Mouse (Mus musculus): ENCODE measurements around the gene Fndc9. TPM values are rescaled to one million over a fixed set of nuclear protein-coding genes. Genes with fewer than 3 reads are reported as not detected.

Gene Fndc9
- total and polyA plus RNA-seq, 3 experiments, result not detected

DNA sequence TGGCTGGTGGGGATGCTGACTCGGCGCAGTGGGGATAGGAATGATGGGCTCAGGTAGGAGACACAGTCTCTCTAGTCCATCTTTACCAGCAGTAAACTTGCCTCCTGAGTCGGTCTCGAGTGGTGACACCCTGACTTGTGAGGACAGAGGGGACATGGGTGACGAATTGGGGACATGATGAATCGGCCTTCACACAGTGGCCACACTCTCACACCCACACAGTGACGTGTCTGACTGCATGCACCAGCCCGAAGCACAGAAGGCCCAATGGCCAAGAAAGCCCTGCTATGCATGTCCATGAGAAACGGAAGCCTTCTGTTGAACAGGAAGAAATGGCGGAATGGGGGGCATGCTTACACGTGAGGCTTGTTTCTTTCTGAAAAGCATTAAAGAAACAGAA lies 28.0 kb downstream of the Fndc9 start:
- no peaks in the 10 kb centered on the region for H3K36me3 ChIP-seq (ENCODE audit: control insufficient read depth, insufficient read depth, low read length)
- 88% methylated on average over 11 of the region's 11 CpGs for WGBS
- DNase-seq, result no peak
- H3K27ac ChIP-seq, result no peak overlapping the region
- H3K4me3 ChIP-seq, result no peak overlapping the region
- H3K9ac ChIP-seq (ENCODE audit: low read depth, low read length), result no peak overlapping the region
- no peaks in the 10 kb centered on the region for H3K27me3 ChIP-seq (ENCODE audit: control insufficient read depth, insufficient read depth, low read length)
- intact Hi-C loops (cut with DNase I), result no loop called here
- H3K79me2 ChIP-seq (replicated peaks; ENCODE audit: control insufficient read depth, insufficient read depth, low read length), result no peaks in the 10 kb centered on the region
- H3K4me1 ChIP-seq (ENCODE audit: control insufficient read depth, insufficient read depth, low read length), result peaks cover 1% of the 10 kb centered on the region; the same call in 1 of the 2 replicates
- TF ChIP-seq CTCF (IDR thresholded peaks at IDR 0.05), result no peak
- no peak for TF ChIP-seq EP300 (IDR thresholded peaks at IDR 0.05; ENCODE audit: insufficient read depth, low read depth, low read length)
- no peak for TF ChIP-seq POLR2A (IDR thresholded peaks at IDR 0.05; ENCODE audit: insufficient read depth, low read depth, low read length)

DNA sequence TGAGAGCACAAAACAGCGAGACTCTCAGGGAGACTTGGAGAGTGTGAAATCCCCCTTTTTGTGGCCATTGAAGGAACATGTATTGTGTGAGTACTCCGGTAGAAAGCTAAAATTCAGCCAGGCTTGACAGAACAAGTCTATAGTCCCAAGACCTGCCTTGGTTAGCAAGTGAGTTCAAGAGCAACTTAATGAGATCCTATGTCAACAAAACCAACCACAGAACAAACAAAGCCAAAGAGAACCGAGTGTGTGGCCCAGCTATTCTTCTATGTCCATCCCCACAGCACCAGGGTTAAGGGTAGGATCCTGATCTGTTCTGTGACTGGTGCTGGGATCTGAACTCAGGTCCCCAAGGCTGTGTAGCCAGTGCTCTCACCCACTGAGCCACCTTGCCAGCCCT lies 29.3 kb downstream of the Fndc9 start:
- Histone ChIP-seq H3K79me2 (replicated peaks; ENCODE audit: control insufficient read depth, insufficient read depth, low read length) (no peaks in the 10 kb centered on the region), H3K4me3 (no peak overlapping the region), H3K36me3 (ENCODE audit: control insufficient read depth, insufficient read depth, low read length) (no peaks in the 10 kb centered on the region), H3K9ac (ENCODE audit: low read depth, low read length) (no peak overlapping the region), H3K27ac (no peak overlapping the region), H3K4me1 (ENCODE audit: control insufficient read depth, insufficient read depth, low read length) (peaks cover 1% of the 10 kb centered on the region; the same call in 1 of the 2 replicates), H3K27me3 (ENCODE audit: control insufficient read depth, insufficient read depth, low read length) (no peaks in the 10 kb centered on the region)
- no peak for TF ChIP-seq EP300 (IDR thresholded peaks at IDR 0.05; ENCODE audit: insufficient read depth, low read depth, low read length)
- TF ChIP-seq CTCF (IDR thresholded peaks at IDR 0.05), result no peak
- TF ChIP-seq POLR2A (IDR thresholded peaks at IDR 0.05; ENCODE audit: insufficient read depth, low read depth, low read length), result no peak
- DNase-seq, result no peak
- intact Hi-C loops (cut with DNase I), result no loop called here
- WGBS, result 78% methylated on average over 3 of the region's 3 CpGs

DNA sequence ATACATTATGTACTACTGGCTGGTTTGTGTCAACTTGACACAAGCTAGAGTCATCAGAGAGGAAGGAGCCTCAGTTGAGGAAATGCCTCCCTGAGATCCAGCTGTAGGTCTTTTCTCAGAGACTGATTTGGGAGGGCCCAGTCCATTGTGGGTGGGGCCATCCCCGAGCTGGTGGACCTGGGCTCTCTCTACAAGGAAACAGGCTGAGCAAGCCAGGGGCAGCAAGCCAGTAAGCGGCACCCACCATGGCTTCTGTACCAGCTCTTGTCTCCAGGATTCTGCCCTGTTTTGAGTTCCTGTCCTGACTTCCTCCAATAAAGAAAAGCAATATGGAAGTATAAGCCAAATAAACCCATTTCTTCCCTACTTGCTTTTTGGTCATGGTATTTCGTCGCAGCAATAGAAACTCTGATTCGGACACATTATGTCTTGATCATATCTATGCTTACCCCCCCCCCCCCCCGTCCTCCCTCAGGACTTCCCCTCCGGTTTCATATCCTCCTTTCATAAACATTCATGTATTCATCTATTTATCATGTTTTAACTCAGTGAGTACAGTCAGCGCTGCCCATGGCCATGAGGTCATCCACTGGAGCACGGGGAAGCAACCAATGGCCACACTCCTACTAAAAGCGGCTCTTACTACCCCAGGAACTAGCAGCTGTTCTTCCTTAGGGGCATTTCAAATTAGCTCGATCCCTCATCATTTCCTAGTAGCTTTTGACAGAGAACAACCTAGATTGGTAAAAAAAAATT lies 29.9 kb downstream of the Fndc9 start:
- peaks cover 1% of the 10 kb centered on the region; the same call in 1 of the 2 replicates for H3K4me1 ChIP-seq (ENCODE audit: control insufficient read depth, insufficient read depth, low read length)
- WGBS, result 64% methylated on average over 11 of the region's 11 CpGs
- intact Hi-C loops (cut with DNase I), result no loop called here
- peak in 1 of 2 experiments; percentile 17 for DNase-seq
- no peaks in the 10 kb centered on the region for H3K27me3 ChIP-seq (ENCODE audit: control insufficient read depth, insufficient read depth, low read length)
- TF ChIP-seq POLR2A (IDR thresholded peaks at IDR 0.05; ENCODE audit: insufficient read depth, low read depth, low read length) (no peak), EP300 (IDR thresholded peaks at IDR 0.05; ENCODE audit: insufficient read depth, low read depth, low read length) (no peak), CTCF (IDR thresholded peaks at IDR 0.05) (no peak)
- H3K4me3 ChIP-seq, result no peak overlapping the region
- no peak overlapping the region for H3K9ac ChIP-seq (ENCODE audit: low read depth, low read length)
- H3K79me2 ChIP-seq (replicated peaks; ENCODE audit: control insufficient read depth, insufficient read depth, low read length), result no peaks in the 10 kb centered on the region
- no peak overlapping the region for H3K27ac ChIP-seq
- H3K36me3 ChIP-seq (ENCODE audit: control insufficient read depth, insufficient read depth, low read length), result no peaks in the 10 kb centered on the region

DNA sequence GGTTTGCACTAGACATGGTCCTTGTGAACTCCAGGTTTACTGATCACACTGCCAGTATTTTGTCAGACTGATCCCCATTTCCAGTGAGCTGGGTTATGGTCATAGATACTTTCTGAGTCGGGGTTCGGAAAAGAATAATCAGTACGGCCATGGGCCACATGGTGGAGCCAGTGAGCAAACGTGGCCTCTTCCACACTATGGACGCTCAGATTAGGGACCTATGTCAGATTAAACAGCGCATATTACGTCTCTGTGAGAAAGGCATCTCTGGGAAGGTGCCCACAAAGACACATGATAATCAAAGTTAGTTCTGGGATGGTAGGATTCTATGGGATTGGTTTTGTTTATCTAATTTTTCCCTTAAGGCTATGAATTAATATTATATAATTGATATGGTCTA lies 33.7 kb downstream of the Fndc9 start:
- peak; percentile 39 to 61 for DNase-seq
- 10% methylated on average over 7 of the region's 7 CpGs for WGBS
- no peak overlapping the region for H3K27ac ChIP-seq
- no peak overlapping the region for H3K9ac ChIP-seq (ENCODE audit: low read depth, low read length)
- no peaks in the 10 kb centered on the region for H3K79me2 ChIP-seq (replicated peaks; ENCODE audit: control insufficient read depth, insufficient read depth, low read length)
- H3K36me3 ChIP-seq (ENCODE audit: control insufficient read depth, insufficient read depth, low read length), result no peaks in the 10 kb centered on the region
- intact Hi-C loops (cut with DNase I), result loop anchor here (1.0 kb wide), 1 partner anchor 162 kb away; no protein-coding TSS in a partner anchor
- 0 out of 2 replicates have a peak, but pooled peaks have one; percentile 14 for TF ChIP-seq EP300 (IDR thresholded peaks at IDR 0.05; ENCODE audit: insufficient read depth, low read depth, low read length)
- peak; percentile 84 for TF ChIP-seq CTCF (IDR thresholded peaks at IDR 0.05)
- no peak for TF ChIP-seq POLR2A (IDR thresholded peaks at IDR 0.05; ENCODE audit: insufficient read depth, low read depth, low read length)
- no peak overlapping the region for H3K4me3 ChIP-seq
- H3K4me1 ChIP-seq (ENCODE audit: control insufficient read depth, insufficient read depth, low read length), result no peaks in the 10 kb centered on the region
- no peaks in the 10 kb centered on the region for H3K27me3 ChIP-seq (ENCODE audit: control insufficient read depth, insufficient read depth, low read length)

DNA sequence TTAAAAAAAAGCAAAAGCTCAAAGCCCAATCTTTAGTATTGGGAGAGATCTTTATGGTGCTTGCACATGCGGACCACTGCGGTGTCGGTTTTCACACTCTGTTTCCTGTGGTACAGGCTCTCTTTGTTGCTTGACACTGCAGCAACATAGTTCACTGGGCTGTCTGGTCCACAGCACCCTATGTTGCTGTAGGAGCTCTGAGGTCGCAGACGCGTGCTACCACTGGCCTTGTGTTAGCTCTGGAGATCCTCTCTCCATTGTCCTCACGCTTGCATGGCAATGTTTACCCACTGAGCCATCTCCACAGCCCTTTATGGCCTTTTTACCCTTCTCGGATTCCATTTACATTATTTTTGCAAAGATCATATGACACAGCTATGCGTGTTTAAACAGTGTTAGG lies 34.1 kb downstream of the Fndc9 start:
- Histone ChIP-seq H3K4me1 (ENCODE audit: control insufficient read depth, insufficient read depth, low read length) (no peaks in the 10 kb centered on the region), H3K79me2 (replicated peaks; ENCODE audit: control insufficient read depth, insufficient read depth, low read length) (no peaks in the 10 kb centered on the region), H3K36me3 (ENCODE audit: control insufficient read depth, insufficient read depth, low read length) (no peaks in the 10 kb centered on the region), H3K27me3 (ENCODE audit: control insufficient read depth, insufficient read depth, low read length) (no peaks in the 10 kb centered on the region), H3K9ac (ENCODE audit: low read depth, low read length) (no peak overlapping the region), H3K4me3 (no peak overlapping the region), H3K27ac (no peak overlapping the region)
- intact Hi-C loops (cut with DNase I), result loop anchor here (1.0 kb wide), 1 partner anchor 162 kb away; no protein-coding TSS in a partner anchor
- WGBS, result 77% methylated on average over 9 of the region's 9 CpGs
- TF ChIP-seq CTCF (IDR thresholded peaks at IDR 0.05) (no peak), POLR2A (IDR thresholded peaks at IDR 0.05; ENCODE audit: insufficient read depth, low read depth, low read length) (no peak), EP300 (IDR thresholded peaks at IDR 0.05; ENCODE audit: insufficient read depth, low read depth, low read length) (no peak)
- DNase-seq, result no peak

DNA sequence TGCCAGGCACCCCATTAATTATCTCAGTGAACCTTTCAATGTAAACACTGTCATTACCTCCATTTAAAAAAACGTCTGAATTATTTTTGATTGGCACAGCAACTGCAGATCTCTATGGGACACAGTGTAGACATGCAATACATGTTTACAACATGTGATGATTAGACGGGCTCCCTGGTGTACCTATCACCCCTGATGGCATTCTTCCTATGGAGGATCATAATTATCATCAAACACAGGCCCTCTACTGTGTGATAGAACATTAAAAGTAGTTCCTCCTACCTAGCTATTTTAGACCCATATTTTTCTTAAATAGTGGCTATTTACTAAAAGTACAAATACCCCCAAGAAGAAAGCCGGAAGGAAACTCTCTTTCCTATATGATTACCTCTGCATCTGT lies 34.6 kb downstream of the Fndc9 start:
- 67% methylated on average over 3 of the region's 3 CpGs for WGBS
- Histone ChIP-seq H3K4me3 (no peak overlapping the region), H3K9ac (ENCODE audit: low read depth, low read length) (no peak overlapping the region), H3K36me3 (ENCODE audit: control insufficient read depth, insufficient read depth, low read length) (no peaks in the 10 kb centered on the region), H3K79me2 (replicated peaks; ENCODE audit: control insufficient read depth, insufficient read depth, low read length) (no peaks in the 10 kb centered on the region), H3K27me3 (ENCODE audit: control insufficient read depth, insufficient read depth, low read length) (no peaks in the 10 kb centered on the region), H3K4me1 (ENCODE audit: control insufficient read depth, insufficient read depth, low read length) (no peaks in the 10 kb centered on the region), H3K27ac (no peak overlapping the region)
- intact Hi-C loops (cut with DNase I), result loop anchor here (1.0 kb wide), 1 partner anchor 161 kb away; no protein-coding TSS in a partner anchor
- no peak for TF ChIP-seq POLR2A (IDR thresholded peaks at IDR 0.05; ENCODE audit: insufficient read depth, low read depth, low read length)
- TF ChIP-seq EP300 (IDR thresholded peaks at IDR 0.05; ENCODE audit: insufficient read depth, low read depth, low read length), result no peak
- no peak for DNase-seq
